Mouse (Mus musculus): ENCODE data around the gene Calm5. TPM values are rescaled to one million over a fixed set of nuclear protein-coding genes. Genes with fewer than 3 reads are reported as not detected.
"Not testable (repeated sequence)": the region's sequence is repeated elsewhere in the genome, so short reads cannot be mapped to it uniquely, and the experiment has no call there.

The Calm5 gene
- polyA plus RNA-seq, 2 experiments: not detected

DNA sequence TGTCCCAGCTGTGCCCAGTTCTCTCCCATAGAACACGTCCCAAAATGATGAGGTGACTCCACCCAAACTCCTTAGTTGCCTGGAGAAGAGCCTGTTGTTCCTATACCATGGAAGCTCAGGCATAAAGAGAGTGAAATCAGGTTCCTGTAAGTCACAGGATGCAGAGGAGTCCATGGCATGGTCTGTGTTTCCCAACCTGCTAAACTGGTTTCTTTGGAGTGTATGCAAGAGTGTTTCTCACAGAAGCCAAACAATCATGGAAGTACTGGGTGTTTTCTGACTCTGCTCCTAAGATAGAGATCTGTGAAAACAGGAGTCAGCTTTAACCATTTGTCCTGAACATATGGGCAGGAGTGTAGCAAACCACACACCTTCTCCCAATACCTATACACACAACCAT is 22.0 kb upstream of the Calm5 start:
- H3K4me1 ChIP-seq (replicated peaks; ENCODE audit: control insufficient read depth in 2 of 2, insufficient read depth in 2 of 2, low read length in 1 of 2): no peaks in the 10 kb centered on the region
- 39% methylated on average over 1 of the region's 1 CpGs for WGBS (ENCODE audit: insufficient replicate concordance)
- no peaks in the 10 kb centered on the region for H3K9me3 ChIP-seq (ENCODE audit: control insufficient read depth, low read length)
- TF ChIP-seq EP300 (IDR thresholded peaks at IDR 0.05; ENCODE audit: low read depth) (no peak), CTCF (IDR thresholded peaks at IDR 0.05; ENCODE audit: low read depth) (no peak)
- no peak overlapping the region for H3K4me2 ChIP-seq (ENCODE audit: low read depth)
- DNase-seq (ENCODE audit: low read depth in 3 of 3, low spot score in 3 of 3): no peak
- H3K9ac ChIP-seq (replicated peaks): no peak overlapping the region
- no peaks in the 10 kb centered on the region for H3K36me3 ChIP-seq (replicated peaks; ENCODE audit: control insufficient read depth, insufficient read depth, low read depth)
- ATAC-seq (ENCODE audit: insufficient read depth): no peak
- H3K27ac ChIP-seq: no peak overlapping the region
- H3K27me3 ChIP-seq (ENCODE audit: control insufficient read depth, insufficient read depth, low read length): no peaks in the 10 kb centered on the region
- no peak overlapping the region for H3K4me3 ChIP-seq (ENCODE audit: insufficient read depth in 1 of 2, low read depth in 2 of 2, low read length in 2 of 2)

DNA sequence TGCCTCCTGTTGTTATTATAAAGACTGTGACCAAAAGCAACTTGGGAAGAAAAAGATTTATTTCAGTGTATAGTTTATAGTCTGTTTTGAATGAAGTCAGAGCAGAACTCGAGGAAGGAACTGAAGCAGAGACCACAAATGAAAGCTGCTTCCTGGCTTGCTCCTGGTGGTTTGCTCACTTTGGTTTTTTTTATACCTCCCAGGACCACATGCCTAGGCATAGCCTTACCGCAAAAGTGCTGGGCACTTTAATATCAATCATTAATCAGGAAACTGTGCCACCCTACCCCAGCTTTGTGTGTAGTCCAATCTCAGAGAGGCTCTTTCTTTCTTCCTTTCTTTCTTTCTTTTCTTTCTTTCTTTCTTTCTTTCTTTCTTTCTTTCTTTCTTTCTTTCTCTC is 21.5 kb upstream of the Calm5 start:
- H3K27ac ChIP-seq: no peak overlapping the region
- H3K4me2 ChIP-seq (ENCODE audit: low read depth): no peak overlapping the region
- no peaks in the 10 kb centered on the region for H3K36me3 ChIP-seq (replicated peaks; ENCODE audit: control insufficient read depth, insufficient read depth, low read depth)
- H3K9me3 ChIP-seq (ENCODE audit: control insufficient read depth, low read length): no peaks in the 10 kb centered on the region
- no peaks in the 10 kb centered on the region for H3K27me3 ChIP-seq (ENCODE audit: control insufficient read depth, insufficient read depth, low read length)
- no peak for ATAC-seq (ENCODE audit: insufficient read depth)
- TF ChIP-seq EP300 (IDR thresholded peaks at IDR 0.05; ENCODE audit: low read depth): no peak
- TF ChIP-seq CTCF (IDR thresholded peaks at IDR 0.05; ENCODE audit: low read depth): no peak
- no peak overlapping the region for H3K9ac ChIP-seq (replicated peaks)
- no peak for DNase-seq (ENCODE audit: low read depth in 3 of 3, low spot score in 3 of 3)
- no peak overlapping the region for H3K4me3 ChIP-seq (ENCODE audit: insufficient read depth in 1 of 2, low read depth in 2 of 2, low read length in 2 of 2)
- WGBS (ENCODE audit: insufficient replicate concordance): 12% methylated on average over 2 of the region's 2 CpGs
- H3K4me1 ChIP-seq (replicated peaks; ENCODE audit: control insufficient read depth in 2 of 2, insufficient read depth in 2 of 2, low read length in 1 of 2): no peaks in the 10 kb centered on the region

- DNase-seq (ENCODE audit: low read depth in 3 of 3, low spot score in 3 of 3); H3K27me3 ChIP-seq (ENCODE audit: control insufficient read depth, insufficient read depth, low read length); H3K9ac ChIP-seq (replicated peaks); H3K4me3 ChIP-seq (ENCODE audit: insufficient read depth in 1 of 2, low read depth in 2 of 2, low read length in 2 of 2); H3K4me1 ChIP-seq (replicated peaks; ENCODE audit: control insufficient read depth in 2 of 2, insufficient read depth in 2 of 2, low read length in 1 of 2); H3K36me3 ChIP-seq (replicated peaks; ENCODE audit: control insufficient read depth, insufficient read depth, low read depth); H3K27ac ChIP-seq; H3K4me2 ChIP-seq (ENCODE audit: low read depth); H3K9me3 ChIP-seq (ENCODE audit: control insufficient read depth, low read length): not testable (repeated sequence)
- ATAC-seq (ENCODE audit: insufficient read depth): peak; percentile 50; the same call in 1 of the 2 replicates
Measured at GRCm38 (mm10) chr13:3833644-3834043, 20.3 kb upstream of the Calm5 start.

GRCm38 (mm10) chr13:3837312-3837807 is 16.6 kb upstream of the Calm5 start, which contains the start of gene Calm4:
Gene Calm4 (plus strand): TSS chr13:3837757.
- H3K4me3 ChIP-seq (ENCODE audit: insufficient read depth in 1 of 2, low read depth in 2 of 2, low read length in 2 of 2); H3K27ac ChIP-seq; H3K4me1 ChIP-seq (replicated peaks; ENCODE audit: control insufficient read depth in 2 of 2, insufficient read depth in 2 of 2, low read length in 1 of 2); H3K36me3 ChIP-seq (replicated peaks; ENCODE audit: control insufficient read depth, insufficient read depth, low read depth); H3K27me3 ChIP-seq (ENCODE audit: control insufficient read depth, insufficient read depth, low read length); DNase-seq (ENCODE audit: low read depth in 3 of 3, low spot score in 3 of 3); H3K9ac ChIP-seq (replicated peaks); ATAC-seq (ENCODE audit: insufficient read depth); H3K9me3 ChIP-seq (ENCODE audit: control insufficient read depth, low read length); H3K4me2 ChIP-seq (ENCODE audit: low read depth): not testable (repeated sequence)

- not testable (repeated sequence) for H3K9ac ChIP-seq (replicated peaks); H3K4me2 ChIP-seq (ENCODE audit: low read depth); H3K4me3 ChIP-seq (ENCODE audit: insufficient read depth in 1 of 2, low read depth in 2 of 2, low read length in 2 of 2); DNase-seq (ENCODE audit: low read depth in 3 of 3, low spot score in 3 of 3); H3K9me3 ChIP-seq (ENCODE audit: control insufficient read depth, low read length); H3K4me1 ChIP-seq (replicated peaks; ENCODE audit: control insufficient read depth in 2 of 2, insufficient read depth in 2 of 2, low read length in 1 of 2); H3K36me3 ChIP-seq (replicated peaks; ENCODE audit: control insufficient read depth, insufficient read depth, low read depth); H3K27ac ChIP-seq; H3K27me3 ChIP-seq (ENCODE audit: control insufficient read depth, insufficient read depth, low read length)
- peak; percentile 55; the same call in 1 of the 2 replicates for ATAC-seq (ENCODE audit: insufficient read depth)
Measured at GRCm38 (mm10) chr13:3840662-3841061, 13.3 kb upstream of the Calm5 start.

DNA sequence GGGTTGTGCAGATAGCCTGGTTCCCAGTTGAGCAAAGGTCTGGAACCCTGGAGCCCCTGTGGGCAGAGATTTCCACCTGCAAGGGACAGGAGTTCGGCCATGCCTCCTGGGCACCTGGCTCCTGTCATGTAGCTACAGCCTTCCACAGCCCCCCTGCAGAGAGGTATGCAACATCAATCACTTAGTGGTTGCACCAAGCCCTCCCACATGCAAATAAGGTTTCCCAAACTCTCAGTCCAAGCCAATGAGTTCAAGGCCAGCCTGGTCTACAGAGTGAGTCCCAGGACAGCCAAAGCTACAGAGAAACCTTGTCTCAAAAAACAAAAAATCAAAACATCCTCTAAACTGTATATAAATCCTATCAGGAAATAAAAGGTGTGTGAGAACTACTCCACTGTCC is 3.6 kb upstream of the Calm5 start:
- no peak overlapping the region for H3K4me2 ChIP-seq (ENCODE audit: low read depth)
- H3K36me3 ChIP-seq (replicated peaks; ENCODE audit: control insufficient read depth, insufficient read depth, low read depth): no peaks in the 10 kb centered on the region
- no peak overlapping the region for H3K27ac ChIP-seq
- no peak overlapping the region for H3K4me3 ChIP-seq (ENCODE audit: insufficient read depth in 1 of 2, low read depth in 2 of 2, low read length in 2 of 2)
- no peak overlapping the region for H3K9ac ChIP-seq (replicated peaks)
- TF ChIP-seq CTCF (IDR thresholded peaks at IDR 0.05; ENCODE audit: low read depth): no peak
- no peak for TF ChIP-seq EP300 (IDR thresholded peaks at IDR 0.05; ENCODE audit: low read depth)
- no peaks in the 10 kb centered on the region for H3K27me3 ChIP-seq (ENCODE audit: control insufficient read depth, insufficient read depth, low read length)
- H3K9me3 ChIP-seq (ENCODE audit: control insufficient read depth, low read length): no peaks in the 10 kb centered on the region
- ATAC-seq (ENCODE audit: insufficient read depth): no peak
- H3K4me1 ChIP-seq (replicated peaks; ENCODE audit: control insufficient read depth in 2 of 2, insufficient read depth in 2 of 2, low read length in 1 of 2): no peaks in the 10 kb centered on the region; a peak in 1 of 4 replicates
- no peak for DNase-seq (ENCODE audit: low read depth in 3 of 3, low spot score in 3 of 3)
- 69% methylated on average over 1 of the region's 1 CpGs for WGBS (ENCODE audit: insufficient replicate concordance)
